Mouse (Mus musculus) heart, embryonic 16.5 days (tissue): ENCODE data around the gene Faap100. TPM values are rescaled to one million over a fixed set of nuclear protein-coding genes. Genes with fewer than 3 reads are reported as not detected.
"Not testable (repeated sequence)": the region's sequence is repeated elsewhere in the genome, so short reads cannot be mapped to it uniquely, and the experiment has no call there.

ENCODE experiments used
- ATAC-seq: fragments of 200-750 bp; cut with Nextera tagmentation; replicated peaks from 2 replicates; pipeline ENCODE4 v1.8.0; 2017; ENCODE audit warnings: moderate number of reproducible peaks; ENCODE audit not compliant: insufficient read depth, low FRiP score; ENCODE audit errors: extremely low read depth
- H3K27ac ChIP-seq: fragments of 300-500 bp; sonication (generic); 2 replicates; pipeline ENCODE4 v1.5.1; 2014; ENCODE audit warnings: mild to moderate bottlenecking, low read length, control low read depth, moderate library complexity
- H3K27me3 ChIP-seq: fragments of 300-500 bp; sonication (generic); 2 replicates; pipeline ENCODE4 v1.6.1; 2014; ENCODE audit warnings: low read length, mixed read lengths; ENCODE audit not compliant: control insufficient read depth, insufficient read depth
- H3K36me3 ChIP-seq: fragments of 300-500 bp; sonication (generic); 2 replicates; pipeline ENCODE4 v1.6.1; 2014; ENCODE audit not compliant: control insufficient read depth, insufficient read depth
- H3K4me1 ChIP-seq: fragments of 300-500 bp; sonication (generic); 2 replicates; pipeline ENCODE4 v1.6.1; 2014; ENCODE audit warnings: low read length, mixed read lengths; ENCODE audit not compliant: control insufficient read depth, insufficient read depth
- H3K4me2 ChIP-seq: fragments of 300-500 bp; sonication (generic); 2 replicates; pipeline ENCODE4 v1.6.1; 2014; ENCODE audit warnings: low read depth, mild to moderate bottlenecking, control low read depth, low read length
- H3K4me3 ChIP-seq: fragments of 300-500 bp; sonication (generic); 2 replicates; pipeline ENCODE4 v1.5.1; 2014; ENCODE audit warnings: mild to moderate bottlenecking, control low read depth, low read length
- H3K9ac ChIP-seq: fragments of 300-500 bp; sonication (generic); 2 replicates; pipeline ENCODE4 v1.6.1; 2014; ENCODE audit warnings: low read length, control low read depth
- H3K9me3 ChIP-seq: fragments of 300-500 bp; sonication (generic); replicated peaks from 2 replicates; pipeline ENCODE4 v1.6.1; 2016; ENCODE audit warnings: low read length; ENCODE audit not compliant: control insufficient read depth
- WGBS: fragments of 180-500 bp; shearing (Covaris S2); extraction: QIAGEN DNeasy Blood & Tissue Kit; methylation state at CpG from one replicate; pipeline ENCODE4 v1.1.7; 2014; 5-methylcytosine and 5-hydroxymethylcytosine counted together
- polyA plus RNA-seq: library from polyadenylated mRNA; unstranded; fragments of >200 nt; fragmentation: Nextera tagmentation; extraction: Ambion mirVana; gene quantifications from 2 replicates; pipeline ENCODE4 v1.2.1, GENCODE M21; 2015

Faap100 gene
- polyA plus RNA-seq = 28.8 and 37.3 TPM in 2 replicates

DNA sequence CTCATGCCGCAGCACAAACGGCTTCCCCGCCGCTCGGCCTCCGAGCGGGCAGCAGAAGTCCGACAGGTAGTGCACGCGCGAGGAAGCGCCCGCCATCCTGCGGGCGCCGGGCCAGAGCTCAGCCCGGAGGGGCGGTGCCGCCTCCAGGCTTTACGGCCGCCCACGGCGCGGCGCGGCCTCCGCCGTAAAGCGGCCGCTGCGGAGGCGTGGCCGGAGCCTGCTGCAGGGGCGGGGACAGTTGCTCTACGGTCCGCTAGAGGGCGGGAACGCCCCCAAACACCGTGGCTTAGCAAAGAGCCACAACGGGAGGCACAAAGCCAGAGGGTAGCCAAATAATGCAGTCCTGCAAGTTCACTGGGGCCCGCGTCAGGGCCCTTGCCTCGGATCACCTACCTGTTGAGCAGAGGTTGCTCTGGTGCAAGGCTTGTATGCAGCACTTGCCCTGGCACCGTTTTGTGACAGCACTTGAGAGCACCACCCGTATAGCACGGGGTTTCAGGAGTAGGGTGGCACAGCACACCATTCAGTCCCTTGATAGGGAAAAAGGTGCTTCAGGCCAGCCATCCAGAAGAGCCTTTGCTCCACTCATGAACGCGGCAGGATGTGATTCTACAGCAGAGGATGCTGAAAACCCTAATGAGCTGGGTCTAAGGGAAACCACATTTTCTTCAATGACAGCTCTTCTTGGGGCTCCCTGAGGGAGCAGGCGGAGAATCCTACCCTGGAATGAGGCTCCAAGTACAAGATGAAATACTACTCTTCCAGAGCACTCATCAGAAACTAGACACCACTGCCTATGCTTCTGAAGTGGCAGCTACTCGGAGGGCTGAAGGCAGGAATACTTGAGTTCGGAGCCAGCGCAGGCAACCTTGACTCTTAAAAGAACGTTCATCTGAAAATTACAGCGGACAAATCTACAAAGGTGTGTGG is at the start of gene Faap100:
Faap100 (minus strand) TSS at position 154 of the 930 bp plus-strand sequence.
- Histone ChIP-seq H3K27ac (peak within 1 kb of the TSS; percentile 88), H3K4me2 (peak within 1 kb of the TSS; percentile 93), H3K27me3 (no peaks in the 10 kb centered on the region), H3K4me3 (peak within 1 kb of the TSS; percentile 66), H3K9me3 (no peaks in the 10 kb centered on the region), H3K4me1 (peaks cover 40% of the 10 kb centered on the region), H3K36me3 (peaks cover 33% of the 10 kb centered on the region), H3K9ac (peak within 1 kb of the TSS; percentile 78)
- WGBS = 7% methylated on average over 54 of the region's 54 CpGs
- ATAC-seq = peak; percentile 83

DNA sequence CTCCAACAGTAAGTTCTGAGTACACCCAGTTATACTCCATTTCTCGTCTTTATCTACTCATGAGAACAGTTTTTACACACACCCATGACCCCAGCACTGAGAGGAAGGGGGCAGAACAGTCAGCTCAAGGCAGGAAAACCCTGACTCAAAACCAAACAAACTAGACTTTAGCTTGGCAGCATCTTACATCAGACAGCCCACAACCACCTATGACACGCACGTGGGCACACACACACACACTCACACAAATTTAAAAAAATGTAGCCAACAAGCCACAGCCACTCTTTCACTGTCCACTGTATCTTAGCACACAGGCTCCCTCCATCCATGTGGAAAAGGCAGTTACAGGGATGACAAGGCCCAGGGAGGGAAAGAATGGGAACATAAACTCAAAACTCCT is 48.2 kb upstream of the Faap100 start:
- no peak overlapping the region for H3K9ac ChIP-seq
- H3K36me3 ChIP-seq = peaks cover 49% of the 10 kb centered on the region
- H3K27me3 ChIP-seq = no peaks in the 10 kb centered on the region
- no peak for ATAC-seq
- H3K9me3 ChIP-seq = no peaks in the 10 kb centered on the region
- 94% methylated on average over 3 of the region's 3 CpGs for WGBS
- no peak overlapping the region for H3K4me2 ChIP-seq
- peaks cover 6% of the 10 kb centered on the region for H3K4me1 ChIP-seq
- H3K4me3 ChIP-seq = no peak overlapping the region
- H3K27ac ChIP-seq = no peak overlapping the region

DNA sequence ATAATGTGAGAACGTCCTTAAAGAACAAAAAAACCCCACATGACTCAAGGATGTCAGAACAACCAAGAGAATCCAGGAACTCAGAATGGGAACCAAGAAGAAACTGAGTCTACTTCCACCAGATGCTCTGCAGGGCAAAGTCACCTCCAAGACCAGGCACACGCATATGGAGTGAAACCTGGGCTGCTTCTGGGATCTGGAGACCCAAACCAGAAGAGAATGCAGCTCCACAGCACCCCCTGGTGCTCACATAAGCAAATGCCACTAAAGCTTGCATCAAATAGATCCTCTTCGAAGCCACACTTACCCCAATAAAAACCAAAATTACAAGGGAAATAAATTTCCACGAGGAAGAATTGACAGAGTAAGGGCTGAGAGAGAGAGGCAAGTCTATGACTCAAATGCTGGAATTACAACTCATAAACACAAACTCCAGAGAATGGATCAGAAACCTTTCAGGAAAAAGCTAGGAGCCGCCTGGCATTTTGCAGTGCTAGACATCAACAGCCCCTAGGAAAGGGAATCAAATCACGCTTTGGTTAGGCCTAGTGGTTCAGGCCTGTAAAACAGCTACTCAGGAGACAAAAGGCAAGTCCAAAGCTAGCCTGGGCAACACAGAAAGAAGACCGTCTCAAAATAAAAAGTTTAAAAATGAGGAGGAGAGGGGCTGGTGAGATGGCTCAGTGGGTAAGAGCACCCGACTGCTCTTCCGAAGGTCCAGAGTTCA is 45.2 kb upstream of the Faap100 start:
- no peak overlapping the region for H3K4me3 ChIP-seq
- ATAC-seq = 0 out of 2 replicates have a peak, but pooled peaks have one; percentile 32
- WGBS = 68% methylated on average over 9 of the region's 9 CpGs
- H3K9ac ChIP-seq = no peak overlapping the region; the same call in 1 of the 2 replicates
- peaks cover 6% of the 10 kb centered on the region for H3K4me1 ChIP-seq
- peak overlapping the region; percentile 67 for H3K27ac ChIP-seq
- no peak overlapping the region for H3K4me2 ChIP-seq
- H3K27me3 ChIP-seq = no peaks in the 10 kb centered on the region
- H3K36me3 ChIP-seq = peaks cover 52% of the 10 kb centered on the region
- no peaks in the 10 kb centered on the region for H3K9me3 ChIP-seq

DNA sequence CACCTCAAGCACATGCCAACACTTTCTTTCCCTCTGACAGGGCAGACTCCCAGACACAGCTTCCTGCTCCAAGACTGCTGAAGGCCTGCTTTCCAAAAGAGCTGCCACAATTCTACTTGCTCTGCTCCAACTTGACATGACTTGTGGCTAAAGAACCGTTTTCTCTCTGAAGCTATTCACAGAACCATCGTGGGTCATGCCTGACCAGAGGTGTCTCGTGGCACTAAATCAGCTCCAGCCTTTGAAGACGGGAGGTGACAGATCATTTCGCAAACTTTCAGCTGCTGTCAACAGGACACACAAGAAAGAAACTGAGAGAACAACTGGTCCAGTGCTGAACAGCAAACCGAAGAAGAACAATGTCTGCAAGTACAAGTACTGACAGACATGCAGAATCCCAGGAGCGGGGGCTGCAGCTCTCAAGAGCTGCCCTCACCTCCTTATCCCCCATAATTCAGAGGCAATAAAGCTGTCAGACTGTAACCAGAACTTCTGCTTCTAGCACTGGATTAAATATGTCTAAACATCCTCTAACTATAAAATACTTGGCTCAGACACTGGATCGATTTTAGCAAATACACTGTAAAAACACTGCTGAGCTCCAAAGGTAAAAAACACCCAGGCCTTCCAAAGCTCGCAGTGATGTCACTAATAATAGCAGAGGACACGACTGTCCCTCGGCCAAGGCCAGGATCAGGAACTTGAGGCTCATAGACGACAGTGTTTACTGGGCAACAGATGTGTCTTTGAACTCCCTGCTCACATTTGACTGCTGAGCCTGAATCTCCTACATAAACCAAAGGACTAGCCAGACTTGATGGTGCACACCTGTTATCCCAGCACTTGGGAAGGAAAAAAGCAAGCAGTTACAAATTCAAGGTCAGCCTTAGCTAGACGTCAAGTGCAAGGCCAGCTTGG is 44.3 kb upstream of the Faap100 start:
- Histone ChIP-seq H3K36me3 (peaks cover 49% of the 10 kb centered on the region), H3K4me1 (peaks cover 6% of the 10 kb centered on the region), H3K27ac (peak overlapping the region; percentile 67), H3K4me3 (no peak overlapping the region), H3K4me2 (no peak overlapping the region), H3K9ac (no peak overlapping the region; the same call in 1 of the 2 replicates), H3K9me3 (no peaks in the 10 kb centered on the region), H3K27me3 (no peaks in the 10 kb centered on the region)
- no peak for ATAC-seq
- WGBS = 68% methylated on average over 13 of the region's 13 CpGs

DNA sequence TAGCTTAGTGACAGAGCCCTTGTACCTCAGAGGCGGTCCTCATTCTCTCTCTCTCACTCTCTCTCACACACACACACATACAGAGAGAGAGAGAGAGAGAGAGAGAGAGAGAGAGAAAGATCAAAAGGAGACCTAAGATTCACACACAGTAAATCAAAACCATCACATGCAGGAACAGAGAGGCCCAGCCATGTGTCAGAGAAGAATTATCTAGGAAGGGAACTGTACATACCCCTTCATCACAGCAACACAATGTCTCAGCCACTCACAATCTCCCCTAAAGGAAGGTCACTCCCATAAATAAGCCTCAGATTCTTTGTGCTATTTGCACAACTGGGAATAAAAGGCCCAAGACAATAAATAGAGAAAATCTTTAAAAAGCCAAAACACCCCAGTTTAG is 40.0 kb upstream of the Faap100 start:
- H3K27ac ChIP-seq = no peak overlapping the region; the same call in 1 of the 2 replicates
- 100% methylated on average over 1 of the region's 1 CpGs for WGBS
- ATAC-seq = no peak

DNA sequence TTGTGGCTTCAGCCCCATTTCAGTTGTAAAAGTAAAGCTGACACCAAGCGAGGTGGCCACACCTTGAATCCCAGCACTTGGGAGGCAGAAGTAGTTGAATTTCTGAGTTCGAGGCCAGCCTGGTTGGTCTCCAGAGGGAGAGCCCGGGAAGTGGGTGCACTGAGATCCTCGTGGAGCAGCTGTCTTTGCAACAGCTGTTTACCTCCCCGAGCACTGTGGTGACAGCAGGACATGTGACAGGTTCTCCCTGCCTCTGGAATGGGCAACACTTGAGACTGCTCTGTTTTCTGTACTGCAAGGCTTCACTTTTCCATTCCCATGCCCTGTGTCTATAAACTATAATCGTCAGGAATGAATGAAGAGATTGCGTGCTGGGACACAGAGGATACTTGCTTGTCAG is 39.3 kb upstream of the Faap100 start:
- H3K9ac ChIP-seq = no peak overlapping the region
- H3K27me3 ChIP-seq = no peaks in the 10 kb centered on the region
- WGBS = 68% methylated on average over 7 of the region's 7 CpGs
- ATAC-seq = no peak
- no peak overlapping the region for H3K4me2 ChIP-seq
- H3K27ac ChIP-seq = no peak overlapping the region
- H3K36me3 ChIP-seq = peaks cover 53% of the 10 kb centered on the region
- no peaks in the 10 kb centered on the region for H3K9me3 ChIP-seq
- H3K4me3 ChIP-seq = no peak overlapping the region
- H3K4me1 ChIP-seq = no peaks in the 10 kb centered on the region

More for the DNA sequence above, 40.0 kb upstream of the Faap100 start:
- Histone ChIP-seq H3K36me3 (peaks cover 47% of the 10 kb centered on the region), H3K9me3 (no peaks in the 10 kb centered on the region), H3K4me3 (no peak overlapping the region), H3K4me1 (peaks cover 6% of the 10 kb centered on the region), H3K27me3 (no peaks in the 10 kb centered on the region), H3K9ac (no peak overlapping the region), H3K4me2 (no peak overlapping the region)

DNA sequence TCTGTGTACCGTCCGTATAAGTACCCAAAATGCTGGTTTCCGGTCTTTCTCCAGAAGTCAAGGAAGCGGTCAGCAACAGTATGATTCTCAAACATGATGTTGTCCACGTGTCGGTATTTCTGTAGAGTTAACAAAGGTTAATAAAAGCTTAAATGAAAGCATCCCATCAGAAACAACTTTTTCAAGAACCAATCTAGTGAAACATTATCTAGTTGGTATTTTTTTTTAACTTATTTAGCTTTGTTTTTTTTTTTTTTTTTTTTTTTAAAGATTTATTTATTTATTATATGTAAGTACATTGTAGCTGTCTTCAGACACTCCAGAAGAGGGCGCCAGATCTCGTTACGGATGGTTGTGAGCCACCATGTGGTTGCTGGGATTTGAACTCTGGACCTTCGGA is 35.1 kb upstream of the Faap100 start:
- H3K9me3 ChIP-seq, H3K4me3 ChIP-seq, H3K4me2 ChIP-seq, H3K27ac ChIP-seq, H3K4me1 ChIP-seq, ATAC-seq, H3K9ac ChIP-seq, H3K27me3 ChIP-seq: not testable (repeated sequence)
- WGBS = 97% methylated on average over 7 of the region's 10 CpGs
- peaks cover 67% of the 10 kb centered on the region for H3K36me3 ChIP-seq

DNA sequence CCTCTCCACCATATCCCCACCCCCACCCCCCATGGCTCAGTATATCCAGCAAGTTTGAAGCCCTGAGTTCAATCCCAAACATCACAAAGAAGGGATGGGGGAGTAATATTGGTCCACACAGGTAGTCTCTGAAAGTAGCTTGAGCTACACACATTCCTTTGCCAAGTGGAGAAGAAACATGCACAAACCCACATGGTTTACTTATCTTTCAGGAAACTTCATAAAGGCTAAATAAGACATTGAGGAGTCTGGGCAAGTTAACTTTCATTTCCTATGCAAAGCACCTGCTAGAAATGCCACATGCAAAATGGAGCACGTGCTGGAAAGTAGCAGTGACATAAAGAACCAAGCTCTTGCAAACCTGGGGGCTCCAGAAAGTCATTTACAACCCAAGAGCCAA is 27.9 kb upstream of the Faap100 start:
- no peak for ATAC-seq
- 78% methylated on average over 1 of the region's 1 CpGs for WGBS
- Histone ChIP-seq H3K4me1 (no peaks in the 10 kb centered on the region), H3K9ac (no peak overlapping the region), H3K36me3 (peaks cover 62% of the 10 kb centered on the region), H3K4me2 (no peak overlapping the region), H3K4me3 (no peak overlapping the region), H3K9me3 (no peaks in the 10 kb centered on the region), H3K27me3 (no peaks in the 10 kb centered on the region), H3K27ac (no peak overlapping the region)
